Comparison of ENCODE assay signal across 8 mouse cellular contexts in the genomic region with DNA sequence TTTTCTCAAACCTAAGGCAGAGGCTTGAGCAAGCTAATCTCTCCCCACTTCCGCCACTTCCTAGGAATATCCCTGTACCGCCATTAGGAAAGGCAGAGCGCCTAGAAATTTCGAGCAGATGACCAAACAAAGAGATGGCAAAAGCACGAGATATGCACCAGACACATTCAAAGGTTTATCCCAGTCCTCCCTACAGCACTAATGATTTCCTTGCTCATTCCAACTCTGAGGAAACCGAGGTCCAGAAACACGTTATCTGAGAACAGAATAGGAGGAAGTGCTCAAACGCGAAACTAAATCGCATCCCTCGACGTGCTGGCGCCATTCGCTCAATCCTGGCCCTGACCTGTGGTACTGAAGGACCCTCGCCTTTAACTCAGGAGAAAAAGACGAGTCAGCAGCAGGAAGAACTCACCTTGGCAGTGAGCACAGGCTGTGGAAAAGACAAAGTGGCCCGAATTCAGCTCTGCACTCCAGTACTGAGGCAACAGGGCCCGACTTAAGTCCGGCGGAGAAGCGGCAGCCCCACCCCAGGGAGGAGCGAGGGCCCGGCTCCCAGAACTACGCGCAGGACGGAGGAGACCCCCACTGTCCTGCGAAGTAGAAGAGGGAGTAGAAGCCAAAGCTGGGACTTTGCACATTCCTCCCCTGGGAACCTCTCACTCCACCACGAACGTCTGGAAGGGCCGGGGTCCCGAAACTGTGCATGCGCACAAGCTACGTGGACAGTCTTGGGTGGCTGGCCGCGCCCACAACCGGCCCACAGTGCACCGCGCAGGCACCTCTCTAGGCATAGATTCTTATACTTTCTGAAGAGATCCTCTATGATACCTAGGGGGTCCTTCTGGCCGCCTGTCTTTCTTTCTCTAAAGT. TPM values are rescaled to one million over a fixed set of nuclear protein-coding genes. Genes with fewer than 3 reads are reported as not detected.
DNase-seq lines count a peak whose midpoint lies in the region; ATAC-seq and TF ChIP-seq lines count a peak whose summit lies in the region.

A gene (minus strand): TSS at position 757 of the 873 bp plus-strand sequence.

- peaks cover 51% of the 10 kb centered on the region for H3K79me2 ChIP-seq in CH12.LX (replicated peaks; ENCODE audit: control insufficient read depth, extremely low read depth, insufficient read depth, poor library complexity, severe bottlenecking)

- ATAC-seq in forebrain, embryonic 12.5 days (ENCODE audit: low FRiP score): peak; percentile 100
- peak; percentile 98 for ATAC-seq in heart, postnatal 0 days (ENCODE audit: insufficient read depth, low read depth)
- peak; percentile 94 for ATAC-seq in liver, embryonic 16.5 days (ENCODE audit: low read depth)
- ATAC-seq in neural tube, embryonic 13.5 days (ENCODE audit: low read depth): peak; percentile 99

- peaks cover 13 to 26% of the 10 kb centered on the region in 2 experiments for H3K36me3 ChIP-seq in CH12.LX (replicated peaks in 1 of 2; ENCODE audit: control insufficient read depth in 1 of 2, insufficient read depth in 1 of 2, low read length in 1 of 2)
- H3K36me3 ChIP-seq in forebrain, embryonic 12.5 days (replicated peaks): peaks cover 32% of the 10 kb centered on the region
- peaks cover 7% of the 10 kb centered on the region for H3K36me3 ChIP-seq in heart, postnatal 0 days (replicated peaks; ENCODE audit: control insufficient read depth, insufficient read depth, low read length)
- H3K36me3 ChIP-seq in liver, embryonic 16.5 days (ENCODE audit: control insufficient read depth, insufficient read depth): no peaks in the 10 kb centered on the region
- peaks cover 17% of the 10 kb centered on the region; the same call in 1 of the 2 replicates for H3K36me3 ChIP-seq in neural tube, embryonic 13.5 days
- H3K36me3 ChIP-seq in testis, adult 2 months (ENCODE audit: control insufficient read depth, insufficient read depth, low read length): no peaks in the 10 kb centered on the region

- peak within 1 kb of the TSS; percentile 51 for H3K27ac ChIP-seq in CH12.LX (ENCODE audit: insufficient read depth, low read depth)
- peak within 1 kb of the TSS; percentile 81 for H3K27ac ChIP-seq in forebrain, embryonic 12.5 days
- H3K27ac ChIP-seq in heart, postnatal 0 days (ENCODE audit: low read depth): peak within 1 kb of the TSS; percentile 90
- peak within 1 kb of the TSS; percentile 87 for H3K27ac ChIP-seq in liver, embryonic 16.5 days (ENCODE audit: low read length)
- H3K27ac ChIP-seq in neural tube, embryonic 13.5 days (replicated peaks): peak within 1 kb of the TSS; percentile 83
- H3K27ac ChIP-seq in testis, adult 2 months (ENCODE audit: control insufficient read depth, insufficient read depth, low read depth, low read length): peak within 1 kb of the TSS; percentile 88

- H3K4me1 ChIP-seq in CH12.LX (ENCODE audit: control insufficient read depth in 1 of 2, insufficient read depth in 2 of 2): peaks cover 3 to 54% of the 10 kb centered on the region in 2 experiments; a peak in 3 of 4 replicates
- H3K4me1 ChIP-seq in forebrain, embryonic 12.5 days: peaks cover 35% of the 10 kb centered on the region
- H3K4me1 ChIP-seq in heart, postnatal 0 days (ENCODE audit: control insufficient read depth, insufficient read depth): peaks cover 10% of the 10 kb centered on the region
- peaks cover 31% of the 10 kb centered on the region for H3K4me1 ChIP-seq in liver, embryonic 16.5 days (ENCODE audit: control insufficient read depth, low read depth, low read length)
- peaks cover 50% of the 10 kb centered on the region for H3K4me1 ChIP-seq in neural tube, embryonic 13.5 days (replicated peaks)
- peaks cover 5% of the 10 kb centered on the region; the same call in 1 of the 2 replicates for H3K4me1 ChIP-seq in testis, adult 2 months (ENCODE audit: control insufficient read depth, insufficient read depth, low read length)

- in situ Hi-C loops in CH12.LX (cut with MboI; ENCODE audit: low pct_ligation_motif_present, low pct_unique_long_range_greater_than_20kb, low sequenced_read_pairs): no loop called here

- no peak for TF ChIP-seq EP300 in CH12.LX (IDR thresholded peaks at IDR 0.05; ENCODE audit: low read length)
- TF ChIP-seq EP300 in heart, postnatal 0 days (IDR thresholded peaks at IDR 0.05; ENCODE audit: low read depth): no peak

- under 1% methylated on average over 39 of the region's 39 CpGs for WGBS in forebrain, embryonic 12.5 days
- under 1% methylated on average over 39 of the region's 39 CpGs for WGBS in heart, postnatal 0 days
- under 1% methylated on average over 39 of the region's 39 CpGs for WGBS in liver, embryonic 16.5 days (ENCODE audit: insufficient replicate concordance)
- WGBS in neural tube, embryonic 13.5 days: under 1% methylated on average over 39 of the region's 39 CpGs

- H3K27me3 ChIP-seq in CH12.LX (replicated peaks): no peaks in the 10 kb centered on the region
- H3K27me3 ChIP-seq in forebrain, embryonic 12.5 days: no peaks in the 10 kb centered on the region
- H3K27me3 ChIP-seq in heart, postnatal 0 days (ENCODE audit: control insufficient read depth, insufficient read depth, low read length): no peaks in the 10 kb centered on the region
- no peaks in the 10 kb centered on the region for H3K27me3 ChIP-seq in liver, embryonic 16.5 days (ENCODE audit: control insufficient read depth, insufficient read depth, low read depth, low read length)
- no peaks in the 10 kb centered on the region for H3K27me3 ChIP-seq in neural tube, embryonic 13.5 days
- no peaks in the 10 kb centered on the region for H3K27me3 ChIP-seq in testis, adult 2 months (ENCODE audit: control insufficient read depth, insufficient read depth, low read length)

- H3K4me2 ChIP-seq in CH12.LX (ENCODE audit: insufficient read depth, low read depth, poor library complexity, severe bottlenecking): peak within 1 kb of the TSS; percentile 79
- H3K4me2 ChIP-seq in forebrain, embryonic 12.5 days: peak within 1 kb of the TSS; percentile 63
- peak within 1 kb of the TSS; percentile 81 for H3K4me2 ChIP-seq in heart, postnatal 0 days (ENCODE audit: low read depth, low read length)
- peak within 1 kb of the TSS; percentile 71 for H3K4me2 ChIP-seq in liver, embryonic 16.5 days (ENCODE audit: low read depth, low read length)
- H3K4me2 ChIP-seq in neural tube, embryonic 13.5 days: peak within 1 kb of the TSS; percentile 83

- peak within 1 kb of the TSS; percentile 59 to 91 (median 84) for H3K4me3 ChIP-seq in CH12.LX (replicated peaks in 1 of 3; ENCODE audit: low read depth in 2 of 3, low read length in 2 of 3, poor library complexity in 1 of 3)
- H3K4me3 ChIP-seq in forebrain, embryonic 12.5 days (replicated peaks): peak within 1 kb of the TSS; percentile 93
- peak within 1 kb of the TSS; percentile 68 for H3K4me3 ChIP-seq in heart, postnatal 0 days (ENCODE audit: low read depth, low read length)
- H3K4me3 ChIP-seq in liver, embryonic 16.5 days (ENCODE audit: low read depth, low read length): peak within 1 kb of the TSS; percentile 84
- peak within 1 kb of the TSS; percentile 72 for H3K4me3 ChIP-seq in neural tube, embryonic 13.5 days
- H3K4me3 ChIP-seq in testis, adult 2 months (ENCODE audit: control insufficient read depth, low read depth, low read length): peak within 1 kb of the TSS; percentile 92

- dilution Hi-C loops in CH12.LX (cut with MboI; ENCODE audit: extremely low pct_ligation_motif_present, extremely low pct_unique_long_range_greater_than_20kb, low sequenced_read_pairs): no loop called here

- peak; percentile 89 for DNase-seq in CH12.LX (ENCODE audit: extremely low read depth)
- DNase-seq in c-Kit-positive CD71-positive TER-119-negative erythroid progenitor cells, embryonic 14.5 days (ENCODE audit: low read depth): peak; percentile 70
- DNase-seq in heart, postnatal 0 days (ENCODE audit: low spot score): peak; percentile 92
- peak; percentile 96 for DNase-seq in kidney, postnatal 4 days

- H3K9me3 ChIP-seq in CH12.LX (replicated peaks; ENCODE audit: low read length): no peaks in the 10 kb centered on the region
- no peaks in the 10 kb centered on the region for H3K9me3 ChIP-seq in forebrain, embryonic 12.5 days
- no peaks in the 10 kb centered on the region for H3K9me3 ChIP-seq in heart, postnatal 0 days (replicated peaks; ENCODE audit: control insufficient read depth, low read length)
- no peaks in the 10 kb centered on the region for H3K9me3 ChIP-seq in liver, embryonic 16.5 days (replicated peaks; ENCODE audit: control insufficient read depth, low read length)
- H3K9me3 ChIP-seq in neural tube, embryonic 13.5 days: no peaks in the 10 kb centered on the region

- TF ChIP-seq CTCF in CH12.LX (conservative IDR thresholded peaks at IDR 0.05 in 1 of 2, IDR thresholded peaks at IDR 0.05 in 1 of 2; ENCODE audit: low read depth in 2 of 2, low read length in 2 of 2): no peak
- 0 out of 2 replicates have a peak, but pooled peaks have one; percentile 13 for TF ChIP-seq CTCF in heart, postnatal 0 days (IDR thresholded peaks at IDR 0.05; ENCODE audit: low read depth)
- TF ChIP-seq CTCF in testis, adult 2 months (IDR thresholded peaks at IDR 0.05; ENCODE audit: control insufficient read depth, insufficient read depth, insufficient replicate concordance, low read depth, low read length): no peak

- peak within 1 kb of the TSS; percentile 82 for H3K9ac ChIP-seq in CH12.LX (ENCODE audit: insufficient read depth, low read depth)
- peak within 1 kb of the TSS; percentile 91 for H3K9ac ChIP-seq in forebrain, embryonic 12.5 days
- H3K9ac ChIP-seq in heart, postnatal 0 days (replicated peaks; ENCODE audit: low read depth, low read length): peak within 1 kb of the TSS; percentile 80
- H3K9ac ChIP-seq in liver, embryonic 16.5 days (ENCODE audit: low read depth, low read length): peak within 1 kb of the TSS; percentile 83
- peak within 1 kb of the TSS; percentile 87 for H3K9ac ChIP-seq in neural tube, embryonic 13.5 days

- peak; percentile 87 for TF ChIP-seq POLR2A in CH12.LX (IDR thresholded peaks at IDR 0.05; ENCODE audit: low read depth, low read length)
- TF ChIP-seq POLR2A in testis, adult 2 months (IDR thresholded peaks at IDR 0.05; ENCODE audit: control insufficient read depth, low read depth, low read length): peak; percentile 91

- no peak for TF ChIP-seq RAD21 in CH12.LX (IDR thresholded peaks at IDR 0.05; ENCODE audit: low read depth, low read length)

TF ChIP-seq in CH12.LX, 34 proteins besides CTCF, POLR2A, EP300 and RAD21 (continues in another document):
- TF ChIP-seq USF2 (conservative IDR thresholded peaks at IDR 0.05; ENCODE audit: low read depth, low read length): no peak
- peak; percentile 82 for TF ChIP-seq NRF1 (IDR thresholded peaks at IDR 0.05; ENCODE audit: low read depth, low read length)

RNA-seq across cellular contexts. Expression of the gene that starts here (rescaled TPM):
- total RNA-seq in CH12.LX (2012; rRNA removed) (347 and 373 TPM in 2 replicates), CH12.LX (2014; rRNA removed) (517 and 533 TPM in 2 replicates)
- polyA plus RNA-seq in CH12.LX (2012; ENCODE audit: insufficient read length, low read depth): 450 and 470 TPM in 2 replicates
- polyA plus RNA-seq in forebrain, embryonic 12.5 days (2016; fragmentation: Nextera tagmentation; extraction: Ambion mirVana): 513 and 521 TPM in 2 replicates
- total RNA-seq in heart, postnatal 0 days (2014; rRNA removed; ENCODE audit: low replicate concordance): 465 and 479 TPM in 2 replicates
- polyA plus RNA-seq in heart, postnatal 0 days (2015; fragmentation: Nextera tagmentation; extraction: Ambion mirVana): 533 and 534 TPM in 2 replicates
- polyA plus RNA-seq in liver, embryonic 16.5 days (2015; fragmentation: Nextera tagmentation; extraction: Ambion mirVana): 294 and 297 TPM in 2 replicates
- 689 and 718 TPM in 2 replicates for polyA plus RNA-seq in neural tube, embryonic 13.5 days (2015; fragmentation: Nextera tagmentation; extraction: Ambion mirVana)
- polyA plus RNA-seq in testis, adult 2 months (2012; rRNA removed): 103 and 109 TPM in 2 replicates

Comparison
In these comparisons a context has a peak if more than half of its experiments do, and no peak if none do; other contexts are left out.
1. Peak in every context shown above with its lines: DNase-seq, ATAC-seq, H3K4me3 ChIP-seq and H3K27ac ChIP-seq.